Mouse (Mus musculus): ENCODE results near the gene Nosip.

DNA sequence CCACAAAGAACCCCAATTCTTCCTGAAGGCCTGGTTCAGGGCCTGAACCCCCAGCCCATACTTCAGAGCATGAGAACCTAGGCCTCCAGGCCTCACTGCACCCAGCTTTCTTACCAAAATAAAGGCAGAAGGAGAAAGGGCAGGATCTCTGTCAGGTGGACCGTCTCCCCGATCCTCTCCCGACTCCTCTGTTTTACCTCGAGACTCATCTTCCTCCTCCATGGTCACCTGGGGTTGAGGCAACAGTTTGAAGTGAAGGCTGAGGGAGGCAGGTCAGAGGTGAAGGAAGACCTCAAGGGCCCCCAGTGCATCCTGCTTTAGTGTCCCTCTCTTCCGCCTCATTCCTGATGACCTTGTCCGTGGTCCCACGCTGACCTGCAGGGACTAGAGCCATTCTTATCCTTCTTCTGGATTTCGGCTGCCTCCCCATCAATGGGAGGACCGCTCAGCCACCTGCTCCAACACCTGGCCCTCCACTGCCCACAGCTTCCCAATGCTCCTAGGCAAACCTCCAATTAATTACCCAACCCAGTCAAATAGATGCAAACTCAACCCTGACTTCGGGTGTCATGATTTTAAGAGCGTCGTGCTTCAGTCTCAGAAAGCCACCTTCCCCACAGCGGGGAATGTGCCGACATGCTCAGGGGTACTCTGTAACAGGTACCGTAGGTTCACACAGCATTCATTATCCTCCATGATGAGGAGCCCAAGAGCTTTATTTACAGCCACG lies 48.7 kb upstream of the Nosip start:
- TF ChIP-seq CTCF (conservative IDR thresholded peaks at IDR 0.05; ENCODE audit: insufficient read depth, insufficient read length, low read depth, low read length) (no peak), POLR2A (IDR thresholded peaks at IDR 0.05; ENCODE audit: low read depth, low read length) (no peak)
